Mouse (Mus musculus): Measurements from ENCODE around the gene 4930469K13Rik. TPM values are rescaled to one million over a fixed set of nuclear protein-coding genes. Genes with fewer than 3 reads are reported as not detected.

Gene 4930469K13Rik
- polyA plus RNA-seq, 1 experiment from 2014 or later = not detected

- Histone ChIP-seq H3K4me3 (ENCODE audit: low read length) (no peak overlapping the region), H3K9ac (ENCODE audit: low read depth, low read length) (no peak overlapping the region), H3K4me2 (replicated peaks; ENCODE audit: low read depth, low read length) (no peak overlapping the region), H3K27me3 (ENCODE audit: control insufficient read depth, insufficient read depth, low read length) (no peaks in the 10 kb centered on the region), H3K9me3 (ENCODE audit: control insufficient read depth, low read length) (no peaks in the 10 kb centered on the region), H3K36me3 (ENCODE audit: control insufficient read depth, insufficient read depth, low read length) (no peaks in the 10 kb centered on the region), H3K27ac (ENCODE audit: low read depth, low read length) (no peak overlapping the region), H3K4me1 (ENCODE audit: control insufficient read depth, insufficient read depth, low read length) (no peaks in the 10 kb centered on the region)
- WGBS = 89% methylated on average over 8 of the region's 8 CpGs
- no peak for ATAC-seq (ENCODE audit: low FRiP score, low TSS enrichment)
Observed at GRCm38 (mm10) chr11:33951684-33952625, 146.4 kb downstream of the 4930469K13Rik start.

GRCm38 (mm10) chr11:33951155-33951554 is 147.2 kb downstream of the 4930469K13Rik start:
- Histone ChIP-seq H3K9me3 (ENCODE audit: control insufficient read depth, low read length) (no peaks in the 10 kb centered on the region), H3K4me2 (replicated peaks; ENCODE audit: low read depth, low read length) (no peak overlapping the region), H3K27me3 (ENCODE audit: control insufficient read depth, insufficient read depth, low read length) (no peaks in the 10 kb centered on the region), H3K9ac (ENCODE audit: low read depth, low read length) (no peak overlapping the region), H3K27ac (ENCODE audit: low read depth, low read length) (no peak overlapping the region), H3K36me3 (ENCODE audit: control insufficient read depth, insufficient read depth, low read length) (no peaks in the 10 kb centered on the region), H3K4me1 (ENCODE audit: control insufficient read depth, insufficient read depth, low read length) (no peaks in the 10 kb centered on the region), H3K4me3 (ENCODE audit: low read length) (no peak overlapping the region)
- 59% methylated on average over 5 of the region's 5 CpGs for WGBS
- no peak for ATAC-seq (ENCODE audit: low FRiP score, low TSS enrichment)

- WGBS = 79% methylated on average over 4 of the region's 4 CpGs
- Histone ChIP-seq H3K27me3 (ENCODE audit: control insufficient read depth, insufficient read depth, low read length) (no peaks in the 10 kb centered on the region), H3K9me3 (ENCODE audit: control insufficient read depth, low read length) (no peaks in the 10 kb centered on the region), H3K4me2 (replicated peaks; ENCODE audit: low read depth, low read length) (no peak overlapping the region), H3K9ac (ENCODE audit: low read depth, low read length) (no peak overlapping the region), H3K4me3 (ENCODE audit: low read length) (no peak overlapping the region), H3K36me3 (ENCODE audit: control insufficient read depth, insufficient read depth, low read length) (no peaks in the 10 kb centered on the region), H3K4me1 (ENCODE audit: control insufficient read depth, insufficient read depth, low read length) (no peaks in the 10 kb centered on the region), H3K27ac (ENCODE audit: low read depth, low read length) (no peak overlapping the region)
- no peak for ATAC-seq (ENCODE audit: low FRiP score, low TSS enrichment)
Observed at GRCm38 (mm10) chr11:33946501-33946900, 151.9 kb downstream of the 4930469K13Rik start.

GRCm38 (mm10) chr11:33944786-33945328 is 153.5 kb downstream of the 4930469K13Rik start:
- H3K36me3 ChIP-seq (ENCODE audit: control insufficient read depth, insufficient read depth, low read length) = no peaks in the 10 kb centered on the region
- H3K4me3 ChIP-seq (ENCODE audit: low read length) = no peak overlapping the region
- H3K27me3 ChIP-seq (ENCODE audit: control insufficient read depth, insufficient read depth, low read length) = no peaks in the 10 kb centered on the region
- ATAC-seq (ENCODE audit: low FRiP score, low TSS enrichment) = no peak
- 90% methylated on average over 9 of the region's 9 CpGs for WGBS
- no peak overlapping the region for H3K4me2 ChIP-seq (replicated peaks; ENCODE audit: low read depth, low read length)
- no peak overlapping the region for H3K9ac ChIP-seq (ENCODE audit: low read depth, low read length)
- no peaks in the 10 kb centered on the region for H3K9me3 ChIP-seq (ENCODE audit: control insufficient read depth, low read length)
- H3K4me1 ChIP-seq (ENCODE audit: control insufficient read depth, insufficient read depth, low read length) = no peaks in the 10 kb centered on the region
- H3K27ac ChIP-seq (ENCODE audit: low read depth, low read length) = no peak overlapping the region

GRCm38 (mm10) chr11:33944067-33944785 is 154.1 kb downstream of the 4930469K13Rik start:
- no peak overlapping the region for H3K9ac ChIP-seq (ENCODE audit: low read depth, low read length)
- 67% methylated on average over 4 of the region's 4 CpGs for WGBS
- no peaks in the 10 kb centered on the region for H3K27me3 ChIP-seq (ENCODE audit: control insufficient read depth, insufficient read depth, low read length)
- H3K4me1 ChIP-seq (ENCODE audit: control insufficient read depth, insufficient read depth, low read length) = no peaks in the 10 kb centered on the region
- H3K4me3 ChIP-seq (ENCODE audit: low read length) = no peak overlapping the region
- no peaks in the 10 kb centered on the region for H3K9me3 ChIP-seq (ENCODE audit: control insufficient read depth, low read length)
- H3K4me2 ChIP-seq (replicated peaks; ENCODE audit: low read depth, low read length) = no peak overlapping the region
- ATAC-seq (ENCODE audit: low FRiP score, low TSS enrichment) = no peak
- no peaks in the 10 kb centered on the region for H3K36me3 ChIP-seq (ENCODE audit: control insufficient read depth, insufficient read depth, low read length)
- no peak overlapping the region for H3K27ac ChIP-seq (ENCODE audit: low read depth, low read length)

GRCm38 (mm10) chr11:33943565-33943964 is 154.8 kb downstream of the 4930469K13Rik start:
- Histone ChIP-seq H3K36me3 (ENCODE audit: control insufficient read depth, insufficient read depth, low read length) (no peaks in the 10 kb centered on the region), H3K27ac (ENCODE audit: low read depth, low read length) (no peak overlapping the region), H3K9ac (ENCODE audit: low read depth, low read length) (no peak overlapping the region), H3K9me3 (ENCODE audit: control insufficient read depth, low read length) (no peaks in the 10 kb centered on the region), H3K4me3 (ENCODE audit: low read length) (no peak overlapping the region), H3K4me1 (ENCODE audit: control insufficient read depth, insufficient read depth, low read length) (no peaks in the 10 kb centered on the region), H3K4me2 (replicated peaks; ENCODE audit: low read depth, low read length) (no peak overlapping the region), H3K27me3 (ENCODE audit: control insufficient read depth, insufficient read depth, low read length) (no peaks in the 10 kb centered on the region)
- 69% methylated on average over 1 of the region's 1 CpGs for WGBS
- no peak for ATAC-seq (ENCODE audit: low FRiP score, low TSS enrichment)

- Histone ChIP-seq H3K4me2 (replicated peaks; ENCODE audit: low read depth, low read length) (no peak overlapping the region), H3K36me3 (ENCODE audit: control insufficient read depth, insufficient read depth, low read length) (no peaks in the 10 kb centered on the region), H3K27ac (ENCODE audit: low read depth, low read length) (no peak overlapping the region), H3K27me3 (ENCODE audit: control insufficient read depth, insufficient read depth, low read length) (no peaks in the 10 kb centered on the region), H3K4me1 (ENCODE audit: control insufficient read depth, insufficient read depth, low read length) (no peaks in the 10 kb centered on the region), H3K4me3 (ENCODE audit: low read length) (no peak overlapping the region), H3K9ac (ENCODE audit: low read depth, low read length) (no peak overlapping the region), H3K9me3 (ENCODE audit: control insufficient read depth, low read length) (no peaks in the 10 kb centered on the region)
- WGBS = 66% methylated on average over 4 of the region's 4 CpGs
- ATAC-seq (ENCODE audit: low FRiP score, low TSS enrichment) = no peak
Observed at GRCm38 (mm10) chr11:33939456-33940113, 158.8 kb downstream of the 4930469K13Rik start.

- Histone ChIP-seq H3K27me3 (ENCODE audit: control insufficient read depth, insufficient read depth, low read length) (no peaks in the 10 kb centered on the region), H3K4me2 (replicated peaks; ENCODE audit: low read depth, low read length) (no peak overlapping the region), H3K4me1 (ENCODE audit: control insufficient read depth, insufficient read depth, low read length) (no peaks in the 10 kb centered on the region), H3K36me3 (ENCODE audit: control insufficient read depth, insufficient read depth, low read length) (no peaks in the 10 kb centered on the region), H3K9ac (ENCODE audit: low read depth, low read length) (no peak overlapping the region), H3K4me3 (ENCODE audit: low read length) (no peak overlapping the region), H3K9me3 (ENCODE audit: control insufficient read depth, low read length) (no peaks in the 10 kb centered on the region), H3K27ac (ENCODE audit: low read depth, low read length) (no peak overlapping the region)
- 44% methylated on average over 7 of the region's 7 CpGs for WGBS
- no peak for ATAC-seq (ENCODE audit: low FRiP score, low TSS enrichment)
Observed at GRCm38 (mm10) chr11:33938561-33939274, 159.6 kb downstream of the 4930469K13Rik start.
